Mouse (Mus musculus) spleen, adult 2 months (tissue): ENCODE measurements around the gene Adh4. TPM values are rescaled to one million over a fixed set of nuclear protein-coding genes. Genes with fewer than 3 reads are reported as not detected.
"Not testable (repeated sequence)": the region's sequence is repeated elsewhere in the genome, so short reads cannot be mapped to it uniquely, and the experiment has no call there.

Source experiments
- DNase-seq, 2 experiments: peaks; one replicate each; pipeline versions ENCODE4 v3.0.0 to v3.0.0-alpha.2; 2012 to 2021; ENCODE audit warnings: low spot score in 2 of 2, low read depth in 1 of 2
- H3K27ac ChIP-seq: fragments of 200-500 bp; 2 replicates; pipeline ENCODE4 v1.5.1; 2012; ENCODE audit warnings: low read length, inconsistent platforms; ENCODE audit not compliant: insufficient read depth
- H3K27me3 ChIP-seq: fragments of 200-500 bp; 2 replicates; pipeline ENCODE4 v1.6.1; 2012; ENCODE audit warnings: mild to moderate bottlenecking, moderate library complexity, low read length, inconsistent platforms; ENCODE audit not compliant: control insufficient read depth, insufficient read depth
- H3K36me3 ChIP-seq: fragments of 200-500 bp; 2 replicates; pipeline ENCODE4 v1.6.1; 2012; ENCODE audit warnings: mild to moderate bottlenecking, low read length, inconsistent platforms; ENCODE audit not compliant: control insufficient read depth, insufficient read depth
- H3K4me1 ChIP-seq: fragments of 200-500 bp; 2 replicates; pipeline ENCODE4 v1.6.1; 2011; ENCODE audit warnings: inconsistent platforms; ENCODE audit not compliant: control insufficient read depth, insufficient read depth, insufficient read length
- H3K4me3 ChIP-seq: fragments of 200-500 bp; 2 replicates; pipeline ENCODE4 v1.5.1; 2011; ENCODE audit warnings: mild to moderate bottlenecking, inconsistent platforms; ENCODE audit not compliant: insufficient read depth, insufficient read length; ENCODE audit errors: extremely low read depth
- CTCF ChIP-seq: fragments of 200-500 bp; IDR thresholded peaks from 2 replicates; pipeline ENCODE4 v1.5.1; 2011; ENCODE audit warnings: mild to moderate bottlenecking, inconsistent platforms; ENCODE audit not compliant: insufficient read depth, insufficient read length, insufficient replicate concordance; ENCODE audit errors: extremely low read depth
- POLR2A ChIP-seq: fragments of 200-500 bp; IDR thresholded peaks from 2 replicates; pipeline ENCODE4 v1.6.1; 2011; ENCODE audit warnings: low read depth, low read length, inconsistent platforms
- WGBS: fragments of 180-500 bp; shearing (Covaris S2); methylation state at CpG from one replicate; pipeline ENCODE4 v1.1.7; 2018; 5-methylcytosine and 5-hydroxymethylcytosine counted together
- polyA plus RNA-seq: library from polyadenylated mRNA; depleted of rRNA; stranded (reverse); fragments of >200 nt; gene quantifications from 2 replicates; pipeline ENCODE4 v1.2.3, GENCODE M21; 2012; rRNA removed

The Adh4 gene
- polyA plus RNA-seq, result not detected in 2 replicates

DNA sequence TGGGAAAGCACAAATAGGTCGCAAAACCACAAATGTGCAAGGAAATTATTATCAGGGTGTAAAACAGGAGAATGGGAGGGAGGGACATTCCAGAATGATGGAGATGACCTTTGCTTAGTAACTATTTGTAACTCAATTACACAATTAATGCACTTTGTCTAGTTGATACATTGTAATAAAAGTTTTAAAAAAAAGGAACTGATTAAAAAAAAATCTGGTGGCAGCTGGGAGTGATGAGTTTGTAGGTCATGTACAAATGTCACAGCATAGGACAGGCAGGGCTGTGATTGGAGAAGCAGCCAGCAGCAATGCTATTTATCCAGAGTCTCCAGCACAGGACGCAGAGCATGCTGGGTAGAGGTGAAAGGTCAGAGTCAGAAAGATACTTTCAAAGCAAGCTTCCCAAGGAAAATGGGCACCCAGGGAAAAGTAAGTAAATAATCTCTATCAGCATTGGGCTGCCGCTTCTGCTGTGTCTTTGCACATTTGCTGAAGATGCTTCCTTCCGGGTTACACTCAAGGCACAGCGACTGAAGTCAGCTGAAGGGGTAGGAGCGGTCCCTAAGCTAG lies at the start of gene Adh4:
Gene Adh4 (plus strand): TSS at position 346 of the 570 bp plus-strand sequence.
- H3K27ac ChIP-seq, result no peak within 1 kb of the TSS
- DNase-seq, result no peak
- 88% methylated on average over 6 of the region's 6 CpGs for WGBS
- H3K36me3 ChIP-seq, result no peaks in the 10 kb centered on the region
- no peaks in the 10 kb centered on the region for H3K27me3 ChIP-seq
- TF ChIP-seq CTCF, result no peak
- TF ChIP-seq POLR2A, result no peak
- no peaks in the 10 kb centered on the region for H3K4me1 ChIP-seq
- no peak within 1 kb of the TSS for H3K4me3 ChIP-seq

DNA sequence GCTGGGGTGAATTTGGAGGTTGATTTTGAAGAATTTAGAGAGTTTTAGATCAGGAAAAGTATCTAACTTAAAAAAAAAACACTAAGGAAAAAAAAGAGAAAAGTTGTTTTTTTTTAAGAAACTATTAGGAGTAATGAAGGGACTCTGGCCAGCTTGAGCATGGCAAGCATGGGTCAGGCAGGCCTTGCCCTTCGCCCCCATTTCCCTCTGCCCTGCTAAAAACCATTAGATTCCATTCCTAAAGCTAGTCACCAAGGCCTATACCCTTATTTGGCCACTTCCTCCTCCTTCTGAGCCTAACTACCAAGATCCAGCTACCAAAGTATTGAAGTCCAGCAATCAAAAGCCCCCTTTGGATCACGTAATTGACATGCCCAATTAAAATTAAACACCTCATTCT lies 49.1 kb upstream of the Adh4 start:
- H3K36me3 ChIP-seq, result no peaks in the 10 kb centered on the region
- no peaks in the 10 kb centered on the region for H3K27me3 ChIP-seq
- 82% methylated on average over 2 of the region's 2 CpGs for WGBS
- no peak overlapping the region for H3K4me3 ChIP-seq
- no peak for TF ChIP-seq POLR2A
- no peak for TF ChIP-seq CTCF
- H3K27ac ChIP-seq, result no peak overlapping the region
- no peak for DNase-seq
- no peaks in the 10 kb centered on the region for H3K4me1 ChIP-seq

DNA sequence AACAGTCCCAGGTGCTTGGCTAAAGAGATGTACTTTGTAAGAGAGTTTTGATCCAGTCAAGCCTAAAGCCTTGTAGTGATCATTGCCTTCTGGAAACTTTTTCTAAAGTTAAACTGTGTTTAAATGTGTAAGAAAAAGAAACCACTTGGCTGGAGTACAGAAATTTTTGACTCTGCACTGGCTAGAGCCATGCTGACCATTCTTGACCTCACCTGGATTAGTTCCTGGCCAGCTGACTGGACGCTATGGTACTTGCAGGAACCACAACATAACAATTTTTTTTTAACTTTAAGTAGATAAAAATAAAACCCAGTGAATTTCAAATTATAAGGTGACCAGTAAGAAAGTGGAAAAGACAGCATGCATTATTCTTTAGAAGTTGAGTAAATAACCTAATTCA lies 45.7 kb upstream of the Adh4 start:
- Histone ChIP-seq H3K4me1 (no peaks in the 10 kb centered on the region), H3K4me3 (no peak overlapping the region), H3K36me3 (no peaks in the 10 kb centered on the region), H3K27ac (no peak overlapping the region), H3K27me3 (no peaks in the 10 kb centered on the region)
- TF ChIP-seq POLR2A (no peak), CTCF (no peak)
- no peak for DNase-seq
- WGBS, result 82% methylated on average over 1 of the region's 1 CpGs

DNA sequence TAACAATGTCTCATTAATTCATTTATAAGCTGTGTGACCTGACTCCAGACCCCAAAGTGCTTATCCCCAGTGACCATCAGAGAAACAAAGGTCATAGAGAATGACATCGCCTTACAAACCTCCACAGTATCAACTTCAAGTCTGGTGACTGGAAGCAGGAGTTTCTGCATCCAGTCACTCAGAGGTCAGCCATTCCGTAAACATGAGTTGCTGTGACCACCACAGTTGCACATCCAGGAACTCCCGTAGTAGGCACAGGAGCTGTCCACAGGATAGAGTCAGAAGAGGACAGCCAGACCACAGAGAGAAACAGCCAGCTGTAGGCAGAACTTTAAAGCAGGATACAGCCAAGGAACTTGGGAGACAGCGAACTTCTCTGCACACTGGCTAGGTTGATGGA lies 45.0 kb upstream of the Adh4 start:
- H3K4me3 ChIP-seq, H3K27me3 ChIP-seq, H3K4me1 ChIP-seq, H3K27ac ChIP-seq, H3K36me3 ChIP-seq, DNase-seq: not testable (repeated sequence)
- 78% methylated on average over 4 of the region's 4 CpGs for WGBS

DNA sequence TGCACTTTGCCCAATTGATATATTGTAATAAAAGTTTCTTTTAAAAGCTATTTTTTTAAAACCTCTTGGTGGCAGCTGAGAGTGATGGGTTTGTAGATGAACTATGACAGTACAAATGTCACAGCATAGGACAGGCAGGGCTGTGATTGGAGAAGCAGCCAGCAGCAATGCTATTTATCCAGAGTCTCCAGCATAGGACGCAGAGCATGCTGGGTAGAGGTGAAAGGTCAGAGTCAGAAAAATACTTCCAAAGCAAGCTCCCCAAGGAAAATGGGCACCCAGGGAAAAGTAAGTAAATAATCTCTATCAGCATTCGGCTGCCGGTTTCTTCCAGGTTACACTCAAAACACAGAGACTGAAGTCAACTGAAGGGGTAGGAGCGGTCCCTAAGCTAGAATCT lies 41.3 kb upstream of the Adh4 start:
- Histone ChIP-seq H3K36me3 (no peaks in the 10 kb centered on the region), H3K4me1 (no peaks in the 10 kb centered on the region), H3K27me3 (no peaks in the 10 kb centered on the region), H3K27ac (no peak overlapping the region), H3K4me3 (no peak overlapping the region)
- 86% methylated on average over 4 of the region's 4 CpGs for WGBS
- TF ChIP-seq CTCF, result no peak
- no peak for DNase-seq

DNA sequence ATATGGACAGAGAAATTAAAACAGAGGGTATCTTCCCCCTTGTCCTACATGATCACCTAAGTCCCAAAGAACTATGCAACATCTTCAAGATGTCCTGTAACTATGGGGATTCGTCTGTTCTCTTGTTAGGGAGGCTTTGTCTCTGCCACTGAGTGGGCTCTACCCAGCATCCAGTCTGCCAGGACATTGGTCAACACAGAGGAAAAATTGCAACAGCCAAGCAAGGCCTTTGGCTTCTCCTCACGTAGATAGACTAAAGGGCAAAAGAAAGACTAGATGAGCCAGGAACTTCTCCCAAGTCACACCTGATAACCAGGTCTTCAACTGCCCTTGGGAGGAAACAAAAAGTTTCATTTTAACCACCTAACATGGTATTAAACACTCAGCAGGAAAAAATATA lies 40.1 kb upstream of the Adh4 start:
- no peak overlapping the region for H3K4me3 ChIP-seq
- H3K4me1 ChIP-seq, result no peaks in the 10 kb centered on the region
- no peak for DNase-seq
- WGBS, result 73% methylated on average over 2 of the region's 2 CpGs
- TF ChIP-seq POLR2A, result no peak
- TF ChIP-seq CTCF, result no peak
- H3K27me3 ChIP-seq, result no peaks in the 10 kb centered on the region
- H3K36me3 ChIP-seq, result no peaks in the 10 kb centered on the region
- H3K27ac ChIP-seq, result no peak overlapping the region

DNA sequence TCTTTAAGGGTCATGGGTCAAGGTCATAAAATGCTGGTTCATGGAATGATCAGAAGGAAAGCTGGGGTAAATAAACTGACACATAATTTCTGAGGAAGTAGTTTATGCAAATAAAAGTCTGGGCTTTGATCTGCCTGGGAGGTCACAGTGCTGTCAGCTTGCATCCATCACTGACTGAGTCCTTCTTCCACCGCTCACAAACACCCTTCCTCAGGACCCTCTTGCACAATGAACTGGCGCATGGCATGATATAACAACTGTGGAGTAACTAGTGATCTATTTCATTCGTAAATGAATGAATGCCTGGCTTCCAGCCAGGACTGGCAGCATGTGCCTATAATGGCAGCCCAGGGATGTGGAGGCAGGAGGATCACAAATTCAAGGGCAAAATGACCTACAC lies 34.1 kb upstream of the Adh4 start:
- TF ChIP-seq CTCF, result no peak
- no peak for TF ChIP-seq POLR2A
- H3K27me3 ChIP-seq, result no peaks in the 10 kb centered on the region
- no peak overlapping the region for H3K27ac ChIP-seq
- H3K4me3 ChIP-seq, result no peak overlapping the region
- DNase-seq, result no peak
- H3K4me1 ChIP-seq, result no peaks in the 10 kb centered on the region
- H3K36me3 ChIP-seq, result no peaks in the 10 kb centered on the region
- WGBS, result 80% methylated on average over 3 of the region's 3 CpGs
